Mouse (Mus musculus): ENCODE results near the gene Fam168b.

GRCm38 (mm10) chr1:34808445-34808844, 34.4 kb downstream of the Fam168b start:
- TF ChIP-seq CTCF (IDR thresholded peaks at IDR 0.05; ENCODE audit: low read depth) (no peak), EP300 (IDR thresholded peaks at IDR 0.05; ENCODE audit: low read depth) (no peak)

Measured in liver, postnatal 0 days (tissue).